Mouse (Mus musculus): ENCODE data around the gene Idi1. TPM values are rescaled to one million over a fixed set of nuclear protein-coding genes. Genes with fewer than 3 reads are reported as not detected.

Gene Idi1
- polyA plus RNA-seq, 1 experiment from 2014 or later, result 89.7 TPM

DNA sequence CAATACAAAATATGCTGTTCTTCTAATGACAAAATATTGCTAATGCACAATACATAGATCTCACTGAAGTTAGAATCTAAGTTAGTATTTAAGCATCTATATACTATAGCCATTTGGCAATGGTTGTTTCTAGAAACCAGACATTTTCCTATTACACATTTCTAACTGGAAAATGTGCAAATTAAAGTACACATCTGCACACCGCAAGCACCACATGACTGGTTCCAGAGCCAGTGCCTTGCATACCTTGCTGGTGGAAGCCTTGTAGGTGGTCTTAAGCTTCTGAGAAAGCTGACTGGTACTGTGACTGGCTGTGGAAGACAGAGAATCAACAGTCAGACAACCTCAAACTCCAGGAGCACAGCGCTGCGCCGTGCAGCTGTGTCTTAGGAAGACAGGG is 31.9 kb upstream of the Idi1 start:
- Histone ChIP-seq H3K9me3 (replicated peaks; ENCODE audit: control insufficient read depth, low read length) (no peaks in the 10 kb centered on the region), H3K4me1 (ENCODE audit: control insufficient read depth, low read depth, low read length) (peaks cover 8% of the 10 kb centered on the region; the same call in 1 of the 2 replicates), H3K9ac (ENCODE audit: low read depth, low read length) (no peak overlapping the region), H3K36me3 (ENCODE audit: control insufficient read depth, insufficient read depth) (peaks cover 9% of the 10 kb centered on the region), H3K27me3 (ENCODE audit: control insufficient read depth, insufficient read depth, low read depth, low read length) (no peaks in the 10 kb centered on the region), H3K27ac (ENCODE audit: low read length) (no peak overlapping the region), H3K4me3 (ENCODE audit: low read depth, low read length) (no peak overlapping the region), H3K4me2 (ENCODE audit: low read depth, low read length) (no peak overlapping the region)
- no peak for ATAC-seq (ENCODE audit: low read depth)
- 95% methylated on average over 4 of the region's 4 CpGs for WGBS (ENCODE audit: insufficient replicate concordance)

- Histone ChIP-seq H3K4me1 (ENCODE audit: control insufficient read depth, low read depth, low read length) (peaks cover 2% of the 10 kb centered on the region; the same call in 1 of the 2 replicates), H3K4me3 (ENCODE audit: low read depth, low read length) (no peak overlapping the region), H3K9ac (ENCODE audit: low read depth, low read length) (no peak overlapping the region), H3K36me3 (ENCODE audit: control insufficient read depth, insufficient read depth) (peaks cover 9% of the 10 kb centered on the region), H3K27ac (ENCODE audit: low read length) (no peak overlapping the region), H3K4me2 (ENCODE audit: low read depth, low read length) (no peak overlapping the region), H3K9me3 (replicated peaks; ENCODE audit: control insufficient read depth, low read length) (no peaks in the 10 kb centered on the region), H3K27me3 (ENCODE audit: control insufficient read depth, insufficient read depth, low read depth, low read length) (no peaks in the 10 kb centered on the region)
- WGBS (ENCODE audit: insufficient replicate concordance), result 90% methylated on average over 2 of the region's 2 CpGs
- no peak for ATAC-seq (ENCODE audit: low read depth)
Observed at GRCm38 (mm10) chr13:8854769-8855168, 30.5 kb upstream of the Idi1 start.

DNA sequence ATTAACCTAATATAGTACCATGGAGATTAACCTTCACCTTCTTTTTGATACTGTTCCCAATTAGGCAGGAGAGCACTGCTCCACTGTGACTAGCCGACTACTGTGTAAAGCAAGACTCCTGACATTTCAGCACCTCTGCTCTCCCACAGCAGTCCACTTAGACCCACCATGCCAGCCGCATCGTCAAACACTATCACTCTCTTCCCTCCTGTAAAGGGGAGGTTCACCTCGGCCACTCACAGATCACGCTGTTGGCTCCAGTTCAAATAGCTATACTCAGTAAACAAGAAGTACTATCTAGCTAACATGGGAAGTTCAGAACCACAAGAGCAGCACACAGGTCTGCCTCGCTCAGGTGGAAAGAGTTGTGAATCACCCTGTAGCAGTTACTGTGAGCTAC is 26.8 kb upstream of the Idi1 start:
- Histone ChIP-seq H3K4me3 (ENCODE audit: low read depth, low read length) (no peak overlapping the region), H3K4me1 (ENCODE audit: control insufficient read depth, low read depth, low read length) (no peaks in the 10 kb centered on the region), H3K9me3 (replicated peaks; ENCODE audit: control insufficient read depth, low read length) (no peaks in the 10 kb centered on the region), H3K9ac (ENCODE audit: low read depth, low read length) (no peak overlapping the region), H3K4me2 (ENCODE audit: low read depth, low read length) (no peak overlapping the region), H3K27ac (ENCODE audit: low read length) (no peak overlapping the region), H3K36me3 (ENCODE audit: control insufficient read depth, insufficient read depth) (peaks cover 9% of the 10 kb centered on the region), H3K27me3 (ENCODE audit: control insufficient read depth, insufficient read depth, low read depth, low read length) (no peaks in the 10 kb centered on the region)
- peak; percentile 78 for ATAC-seq (ENCODE audit: low read depth)
- 70% methylated on average over 6 of the region's 6 CpGs for WGBS (ENCODE audit: insufficient replicate concordance)

DNA sequence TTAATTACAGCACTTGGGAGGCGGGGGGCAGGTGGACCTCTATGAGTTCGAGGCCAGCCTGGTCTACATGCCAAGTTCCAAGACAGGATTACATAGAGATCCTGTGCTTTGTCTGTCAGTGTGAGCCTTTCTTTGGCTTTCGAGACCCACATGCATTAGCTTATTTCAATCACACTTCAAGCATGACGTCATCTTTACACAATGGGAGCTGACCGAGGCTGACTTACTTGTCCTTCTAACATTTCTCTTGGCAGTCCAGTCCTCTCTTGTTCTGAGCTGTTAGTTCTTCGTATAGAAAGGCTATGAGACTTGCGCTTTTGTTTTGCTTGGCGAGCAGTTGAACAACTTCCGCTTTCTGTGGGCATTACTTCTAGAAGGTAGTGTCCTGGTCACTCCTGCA is 24.4 kb upstream of the Idi1 start:
- no peak overlapping the region for H3K4me3 ChIP-seq (ENCODE audit: low read depth, low read length)
- no peaks in the 10 kb centered on the region for H3K9me3 ChIP-seq (replicated peaks; ENCODE audit: control insufficient read depth, low read length)
- no peak overlapping the region for H3K4me2 ChIP-seq (ENCODE audit: low read depth, low read length)
- no peaks in the 10 kb centered on the region for H3K4me1 ChIP-seq (ENCODE audit: control insufficient read depth, low read depth, low read length)
- no peak overlapping the region for H3K9ac ChIP-seq (ENCODE audit: low read depth, low read length)
- no peak for ATAC-seq (ENCODE audit: low read depth)
- H3K27ac ChIP-seq (ENCODE audit: low read length), result no peak overlapping the region
- 83% methylated on average over 9 of the region's 9 CpGs for WGBS (ENCODE audit: insufficient replicate concordance)
- H3K27me3 ChIP-seq (ENCODE audit: control insufficient read depth, insufficient read depth, low read depth, low read length), result no peaks in the 10 kb centered on the region
- H3K36me3 ChIP-seq (ENCODE audit: control insufficient read depth, insufficient read depth), result 0 out of 2 replicates have a peak, but pooled peaks cover 3% of the 10 kb centered on the region

DNA sequence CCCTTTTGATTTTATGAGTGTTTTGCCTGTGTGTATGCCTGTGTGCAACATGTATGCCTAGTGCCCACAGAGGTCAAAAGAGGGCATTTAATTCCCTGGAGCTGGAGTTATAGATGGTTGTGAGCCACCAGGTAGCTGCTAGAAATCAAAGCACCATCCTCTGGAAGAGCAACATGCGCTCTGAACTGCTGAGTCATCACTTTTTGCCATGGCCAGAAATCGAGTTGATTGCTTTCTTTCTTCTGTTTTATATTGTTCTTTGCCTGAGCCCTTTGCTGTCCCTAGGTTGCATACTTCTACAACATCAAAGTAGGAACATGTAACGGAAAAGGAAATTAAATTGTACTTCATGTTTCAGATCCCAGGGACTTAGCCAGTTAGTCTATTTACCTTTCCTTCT is 20.3 kb upstream of the Idi1 start:
- H3K9me3 ChIP-seq (replicated peaks; ENCODE audit: control insufficient read depth, low read length), result no peaks in the 10 kb centered on the region
- WGBS (ENCODE audit: insufficient replicate concordance), result 68% methylated on average over 3 of the region's 3 CpGs

GRCm38 (mm10) chr13:8866612-8867011 is 18.7 kb upstream of the Idi1 start:
- WGBS (ENCODE audit: insufficient replicate concordance), result 75% methylated on average over 7 of the region's 7 CpGs
- Histone ChIP-seq H3K27ac (ENCODE audit: low read length) (no peak overlapping the region), H3K4me1 (ENCODE audit: control insufficient read depth, low read depth, low read length) (peaks cover 10% of the 10 kb centered on the region), H3K27me3 (ENCODE audit: control insufficient read depth, insufficient read depth, low read depth, low read length) (no peaks in the 10 kb centered on the region), H3K36me3 (ENCODE audit: control insufficient read depth, insufficient read depth) (no peaks in the 10 kb centered on the region), H3K9ac (ENCODE audit: low read depth, low read length) (no peak overlapping the region), H3K4me2 (ENCODE audit: low read depth, low read length) (no peak overlapping the region), H3K4me3 (ENCODE audit: low read depth, low read length) (no peak overlapping the region), H3K9me3 (replicated peaks; ENCODE audit: control insufficient read depth, low read length) (no peaks in the 10 kb centered on the region)
- no peak for ATAC-seq (ENCODE audit: low read depth)

More for the DNA sequence above, 20.3 kb upstream of the Idi1 start:
- no peak overlapping the region for H3K27ac ChIP-seq (ENCODE audit: low read length)
- H3K36me3 ChIP-seq (ENCODE audit: control insufficient read depth, insufficient read depth), result no peaks in the 10 kb centered on the region
- no peak overlapping the region for H3K9ac ChIP-seq (ENCODE audit: low read depth, low read length)
- H3K27me3 ChIP-seq (ENCODE audit: control insufficient read depth, insufficient read depth, low read depth, low read length), result no peaks in the 10 kb centered on the region
- ATAC-seq (ENCODE audit: low read depth), result no peak
- no peak overlapping the region for H3K4me2 ChIP-seq (ENCODE audit: low read depth, low read length)
- H3K4me1 ChIP-seq (ENCODE audit: control insufficient read depth, low read depth, low read length), result peaks cover 7% of the 10 kb centered on the region
- H3K4me3 ChIP-seq (ENCODE audit: low read depth, low read length), result no peak overlapping the region

- Histone ChIP-seq H3K36me3 (ENCODE audit: control insufficient read depth, insufficient read depth) (no peaks in the 10 kb centered on the region), H3K27me3 (ENCODE audit: control insufficient read depth, insufficient read depth, low read depth, low read length) (no peaks in the 10 kb centered on the region), H3K9ac (ENCODE audit: low read depth, low read length) (peak overlapping the region; percentile 81), H3K9me3 (replicated peaks; ENCODE audit: control insufficient read depth, low read length) (no peaks in the 10 kb centered on the region), H3K27ac (ENCODE audit: low read length) (peak overlapping the region; percentile 96), H3K4me2 (ENCODE audit: low read depth, low read length) (peak overlapping the region; percentile 82), H3K4me1 (ENCODE audit: control insufficient read depth, low read depth, low read length) (peaks cover 15% of the 10 kb centered on the region), H3K4me3 (ENCODE audit: low read depth, low read length) (peak overlapping the region; percentile 80)
- WGBS (ENCODE audit: insufficient replicate concordance), result 44% methylated on average over 5 of the region's 5 CpGs
- no peak for ATAC-seq (ENCODE audit: low read depth)
Observed at GRCm38 (mm10) chr13:8869578-8870157, 15.6 kb upstream of the Idi1 start.

DNA sequence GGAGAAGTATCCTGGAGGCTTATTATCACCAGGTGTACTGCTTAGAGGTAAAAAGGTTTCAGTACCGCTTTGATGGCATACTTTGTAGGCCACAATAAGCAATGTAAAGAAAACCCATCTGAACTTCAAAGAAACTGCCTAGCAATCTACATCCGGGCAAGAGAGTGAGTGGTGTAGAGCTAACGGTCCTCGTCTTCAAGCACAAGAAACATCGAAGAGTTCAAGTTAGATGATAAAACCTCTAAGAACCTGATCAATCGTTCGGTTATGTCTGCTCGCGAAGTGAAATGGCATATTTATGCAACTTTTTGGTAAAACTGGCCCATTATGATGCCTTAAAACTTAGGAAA is 15.2 kb upstream of the Idi1 start:
- H3K4me3 ChIP-seq (ENCODE audit: low read depth, low read length), result peak overlapping the region; percentile 80
- peak overlapping the region; percentile 96 for H3K27ac ChIP-seq (ENCODE audit: low read length)
- H3K9ac ChIP-seq (ENCODE audit: low read depth, low read length), result peak overlapping the region; percentile 81
- H3K4me1 ChIP-seq (ENCODE audit: control insufficient read depth, low read depth, low read length), result peaks cover 15% of the 10 kb centered on the region
- H3K4me2 ChIP-seq (ENCODE audit: low read depth, low read length), result peak overlapping the region; percentile 82
- 4% methylated on average over 9 of the region's 9 CpGs for WGBS (ENCODE audit: insufficient replicate concordance)
- H3K27me3 ChIP-seq (ENCODE audit: control insufficient read depth, insufficient read depth, low read depth, low read length), result no peaks in the 10 kb centered on the region
- ATAC-seq (ENCODE audit: low read depth), result no peak
- H3K9me3 ChIP-seq (replicated peaks; ENCODE audit: control insufficient read depth, low read length), result no peaks in the 10 kb centered on the region
- H3K36me3 ChIP-seq (ENCODE audit: control insufficient read depth, insufficient read depth), result no peaks in the 10 kb centered on the region

GRCm38 (mm10) chr13:8870510-8871313 is 14.6 kb upstream of the Idi1 start:
- H3K4me2 ChIP-seq (ENCODE audit: low read depth, low read length), result peak overlapping the region; percentile 83
- peak overlapping the region; percentile 81 for H3K9ac ChIP-seq (ENCODE audit: low read depth, low read length)
- peak overlapping the region; percentile 96 for H3K27ac ChIP-seq (ENCODE audit: low read length)
- peak; percentile 85 for ATAC-seq (ENCODE audit: low read depth)
- under 1% methylated on average over 57 of the region's 57 CpGs for WGBS (ENCODE audit: insufficient replicate concordance)
- peaks cover 15% of the 10 kb centered on the region for H3K4me1 ChIP-seq (ENCODE audit: control insufficient read depth, low read depth, low read length)
- no peaks in the 10 kb centered on the region for H3K27me3 ChIP-seq (ENCODE audit: control insufficient read depth, insufficient read depth, low read depth, low read length)
- no peaks in the 10 kb centered on the region for H3K9me3 ChIP-seq (replicated peaks; ENCODE audit: control insufficient read depth, low read length)
- H3K4me3 ChIP-seq (ENCODE audit: low read depth, low read length), result peak overlapping the region; percentile 80
- no peaks in the 10 kb centered on the region for H3K36me3 ChIP-seq (ENCODE audit: control insufficient read depth, insufficient read depth)
